Mouse (Mus musculus) embryonic fibroblast, embryonic 13.5 days (primary cell): ENCODE data around the gene Hoxa6.

ENCODE experiments used
- CTCF ChIP-seq: IDR thresholded peaks from 2 replicates; pipeline ENCODE4 v1.5.1; 2011; ENCODE audit warnings: mild to moderate bottlenecking, control low read depth, low read length, moderate library complexity, borderline replicate concordance; ENCODE audit not compliant: insufficient read depth
- POLR2A ChIP-seq: IDR thresholded peaks from 2 replicates; pipeline ENCODE4 v1.6.1; 2011; ENCODE audit warnings: low read depth, mild to moderate bottlenecking, control low read depth, low read length, moderate library complexity

DNA sequence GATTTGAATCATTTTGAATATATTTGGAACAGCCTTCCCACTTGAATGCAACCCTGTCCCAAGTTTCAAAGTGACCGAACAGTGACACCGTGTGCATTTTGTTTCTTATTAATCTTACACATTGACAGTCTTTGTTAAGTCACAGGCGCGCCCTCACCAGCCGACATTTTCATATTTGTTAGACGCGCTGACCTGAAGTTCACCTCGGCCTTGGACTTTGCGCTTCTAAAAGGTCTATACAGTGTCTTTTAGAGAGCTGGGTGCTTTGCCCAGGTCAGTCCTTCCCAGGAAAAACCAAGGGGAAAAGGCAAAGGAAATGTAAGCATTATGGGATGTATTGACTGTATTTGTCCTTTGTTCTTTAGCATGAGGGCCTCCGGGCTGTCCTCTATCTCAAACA is 13.8 kb downstream of the Hoxa6 start:
- no peak for TF ChIP-seq CTCF
- TF ChIP-seq POLR2A = no peak
